Mouse (Mus musculus): ENCODE results near the gene Slc38a5.

Gene Slc38a5

GRCm38 (mm10) chrX:8327124-8327523 lies 56.2 kb downstream of the Slc38a5 start, which contains the start of gene Ssxb10:
TSS of gene Ssxb10 (plus strand) at chrX:8327424.
- DNase-seq = no peak

Measured in cerebellum, adult 18-20 months (tissue).